Mouse (Mus musculus): Measurements from ENCODE around the gene Patl2.

GRCm38 (mm10) chr2:122231616-122232015 is 45.6 kb upstream of the Patl2 start:
- TF ChIP-seq CTCF (IDR thresholded peaks at IDR 0.05; ENCODE audit: low read depth, low read length) (no peak), GATA1 (IDR thresholded peaks at IDR 0.05; ENCODE audit: borderline replicate concordance, low read length) (no peak), GATA2 (IDR thresholded peaks at IDR 0.05; ENCODE audit: borderline replicate concordance, low read depth, low read length) (no peak)

All from G1E (cell line).